Mouse (Mus musculus) lung, adult 2 months (tissue): ENCODE data around the gene 5730409E04Rik. TPM values are rescaled to one million over a fixed set of nuclear protein-coding genes. Genes with fewer than 3 reads are reported as not detected.

Experiments
- DNase-seq: peaks from one replicate; pipeline ENCODE4 v3.0.0; 2022
- H3K4me1 ChIP-seq: fragments of 200-500 bp; 2 replicates; pipeline ENCODE4 v1.6.1; 2011; ENCODE audit warnings: low read length; ENCODE audit not compliant: control insufficient read depth, insufficient read depth
- H3K4me3 ChIP-seq: fragments of 200-500 bp; replicated peaks from 2 replicates; pipeline ENCODE3; 2011; ENCODE audit warnings: low read depth, mild to moderate bottlenecking, control low read depth, low read length; ENCODE audit errors: extremely low read depth
- CTCF ChIP-seq: fragments of 200-500 bp; IDR thresholded peaks from 2 replicates; pipeline ENCODE4 v1.5.1; 2011; ENCODE audit warnings: mild to moderate bottlenecking, low read length, control low read depth; ENCODE audit not compliant: insufficient read depth
- POLR2A ChIP-seq: fragments of 200-500 bp; IDR thresholded peaks from 2 replicates; pipeline ENCODE4 v1.6.1; 2011; ENCODE audit warnings: low read depth, mild to moderate bottlenecking, control low read depth, low read length, borderline replicate concordance; ENCODE audit errors: extremely low read depth
- WGBS: fragments of 180-500 bp; shearing (Covaris S2); methylation state at CpG from one replicate; pipeline ENCODE4 v1.1.7; 2018; 5-methylcytosine and 5-hydroxymethylcytosine counted together
- polyA plus RNA-seq: library from polyadenylated mRNA; depleted of rRNA; stranded (reverse); fragments of >200 nt; gene quantifications from 2 replicates; pipeline ENCODE4 v1.2.3, GENCODE M21; 2012; rRNA removed

Gene 5730409E04Rik
- polyA plus RNA-seq, result 13.5 and 15.2 TPM in 2 replicates

GRCm38 (mm10) chr4:126609606-126610181, at the start of gene 5730409E04Rik:
5730409E04Rik (plus strand) TSS chr4:126609818.
- H3K4me3 ChIP-seq, result peak within 1 kb of the TSS; percentile 77
- WGBS, result under 1% methylated on average over 47 of the region's 48 CpGs
- TF ChIP-seq CTCF (no peak), POLR2A (peak; percentile 44; the same call in 1 of the 2 replicates)
- DNase-seq, result peak; percentile 74
- H3K4me1 ChIP-seq, result no peaks in the 10 kb centered on the region

- no peak overlapping the region for H3K4me3 ChIP-seq
- H3K4me1 ChIP-seq, result no peaks in the 10 kb centered on the region
- no peak for DNase-seq
- no peak for TF ChIP-seq POLR2A
- no peak for TF ChIP-seq CTCF
- 89% methylated on average over 6 of the region's 6 CpGs for WGBS
These were observed 45.8 kb upstream of the 5730409E04Rik start for GRCm38 (mm10) chr4:126563798-126564197.

GRCm38 (mm10) chr4:126567243-126567642, 42.4 kb upstream of the 5730409E04Rik start:
- H3K4me1 ChIP-seq, result no peaks in the 10 kb centered on the region
- TF ChIP-seq CTCF, result no peak
- TF ChIP-seq POLR2A, result no peak
- 93% methylated on average over 4 of the region's 4 CpGs for WGBS
- DNase-seq, result no peak
- no peak overlapping the region for H3K4me3 ChIP-seq

GRCm38 (mm10) chr4:126569783-126570182, 39.8 kb upstream of the 5730409E04Rik start:
- DNase-seq, result no peak
- Histone ChIP-seq H3K4me1 (no peaks in the 10 kb centered on the region), H3K4me3 (no peak overlapping the region)
- TF ChIP-seq POLR2A (no peak), CTCF (no peak)
- 90% methylated on average over 3 of the region's 3 CpGs for WGBS

- no peak for DNase-seq
- 90% methylated on average over 5 of the region's 5 CpGs for WGBS
- H3K4me3 ChIP-seq, result no peak overlapping the region
- no peaks in the 10 kb centered on the region for H3K4me1 ChIP-seq
- TF ChIP-seq POLR2A (no peak), CTCF (no peak)
These were observed 33.3 kb upstream of the 5730409E04Rik start for GRCm38 (mm10) chr4:126576281-126576680.

- no peak for TF ChIP-seq CTCF
- no peak for TF ChIP-seq POLR2A
- no peak overlapping the region for H3K4me3 ChIP-seq
- 75% methylated on average over 3 of the region's 3 CpGs for WGBS
- H3K4me1 ChIP-seq, result no peaks in the 10 kb centered on the region
- DNase-seq, result no peak
These were observed 31.7 kb upstream of the 5730409E04Rik start for GRCm38 (mm10) chr4:126577920-126578319.

GRCm38 (mm10) chr4:126579077-126579476, 30.5 kb upstream of the 5730409E04Rik start:
- Histone ChIP-seq H3K4me3 (no peak overlapping the region), H3K4me1 (no peaks in the 10 kb centered on the region)
- TF ChIP-seq CTCF, result no peak
- no peak for TF ChIP-seq POLR2A
- DNase-seq, result no peak
- 76% methylated on average over 2 of the region's 2 CpGs for WGBS

GRCm38 (mm10) chr4:126585739-126586138, 23.9 kb upstream of the 5730409E04Rik start:
- Histone ChIP-seq H3K4me3 (no peak overlapping the region), H3K4me1 (no peaks in the 10 kb centered on the region)
- no peak for DNase-seq
- 94% methylated on average over 13 of the region's 13 CpGs for WGBS
- TF ChIP-seq CTCF (no peak), POLR2A (no peak)

GRCm38 (mm10) chr4:126592039-126592438, 17.6 kb upstream of the 5730409E04Rik start:
- WGBS, result 77% methylated on average over 6 of the region's 6 CpGs
- no peak overlapping the region for H3K4me3 ChIP-seq
- DNase-seq, result no peak
- TF ChIP-seq CTCF (no peak), POLR2A (no peak)
- no peaks in the 10 kb centered on the region for H3K4me1 ChIP-seq

- peak; percentile 78 for TF ChIP-seq CTCF
- TF ChIP-seq POLR2A, result no peak
- 29% methylated on average over 8 of the region's 8 CpGs for WGBS
- H3K4me1 ChIP-seq, result no peaks in the 10 kb centered on the region
These were observed 9.5 kb upstream of the 5730409E04Rik start for GRCm38 (mm10) chr4:126599971-126600754.

More at GRCm38 (mm10) chr4:126599971-126600754, 9.5 kb upstream of the 5730409E04Rik start:
- peak; percentile 54 for DNase-seq
- H3K4me3 ChIP-seq, result no peak overlapping the region
